Mouse (Mus musculus) cortical plate, adult 2 months (tissue): ENCODE results near the gene Hgfac.
A peak's percentile ranks its signal among the peaks of the same experiment; 100 is the strongest.

ENCODE experiments used
- CTCF ChIP-seq: fragments of 200-500 bp; IDR thresholded peaks from 2 replicates; pipeline ENCODE4 v1.5.1; 2011; ENCODE audit warnings: mild to moderate bottlenecking, control low read depth, low read length; ENCODE audit not compliant: insufficient read depth; ENCODE audit errors: extremely low read depth
- POLR2A ChIP-seq: fragments of 200-500 bp; IDR thresholded peaks from 2 replicates; pipeline ENCODE4 v1.6.1; 2011; ENCODE audit warnings: mild to moderate bottlenecking, low read length, control low read depth; ENCODE audit not compliant: insufficient read depth; ENCODE audit errors: extremely low read depth

GRCm38 (mm10) chr5:35033068-35033467, 8.2 kb upstream of the Hgfac start:
- TF ChIP-seq POLR2A = no peak
- TF ChIP-seq CTCF = peak; percentile 14; the same call in 1 of the 2 replicates
